Mouse (Mus musculus) C2C12 (cell line): ENCODE results near the gene Jazf1. TPM values are rescaled to one million over a fixed set of nuclear protein-coding genes. Genes with fewer than 3 reads are reported as not detected.

Experiments used
- H3K27me3 ChIP-seq: one replicate; pipeline ENCODE4 v1.6.1; 2011; ENCODE audit not compliant: control insufficient read depth, insufficient read depth, insufficient read length
- H3K36me3 ChIP-seq: one replicate; pipeline ENCODE4 v1.6.1; 2011; ENCODE audit not compliant: control insufficient read depth, insufficient read depth
- H3K4me3 ChIP-seq: one replicate; pipeline ENCODE4 v1.5.1; 2011; ENCODE audit warnings: mild to moderate bottlenecking, control low read depth; ENCODE audit not compliant: poor library complexity, insufficient read depth, severe bottlenecking
- H3K79me2 ChIP-seq: one replicate; pipeline ENCODE4 v1.6.1; 2011; ENCODE audit not compliant: control insufficient read depth, insufficient read depth
- H3K79me3 ChIP-seq: one replicate; pipeline ENCODE4 v1.6.1; 2011; ENCODE audit warnings: low read depth, control low read depth
- H3ac ChIP-seq: one replicate; pipeline ENCODE3; 2011; ENCODE audit warnings: low read depth; ENCODE audit not compliant: control insufficient read depth, insufficient read length
- CEBPB ChIP-seq: IDR thresholded peaks from one replicate; pipeline ENCODE4 v1.6.1; 2011; ENCODE audit warnings: low read depth, mild to moderate bottlenecking, control low read depth, moderate library complexity
- CTCF ChIP-seq: IDR thresholded peaks from one replicate; pipeline ENCODE4 v1.5.1; 2011; ENCODE audit not compliant: control insufficient read depth, insufficient read depth, insufficient read length
- FOSL1 ChIP-seq: IDR thresholded peaks from one replicate; pipeline ENCODE4 v1.8.0; 2011; ENCODE audit warnings: mild to moderate bottlenecking, low read length; ENCODE audit not compliant: poor library complexity, insufficient read depth, severe bottlenecking
- MAX ChIP-seq: IDR thresholded peaks from one replicate; pipeline ENCODE4 v1.6.1; 2011; ENCODE audit warnings: mild to moderate bottlenecking, control low read depth
- MYOD1 ChIP-seq: IDR thresholded peaks from one replicate; pipeline ENCODE4 v1.6.1; 2011; ENCODE audit warnings: low read depth; ENCODE audit not compliant: control insufficient read depth, insufficient read length
- MYOG ChIP-seq: IDR thresholded peaks from one replicate; pipeline ENCODE4 v1.6.1; 2011; ENCODE audit not compliant: control insufficient read depth, insufficient read length; ENCODE audit errors: extremely low read depth
- USF1 ChIP-seq: IDR thresholded peaks from one replicate; pipeline ENCODE4 v1.6.1; 2011; ENCODE audit warnings: low read depth, mild to moderate bottlenecking, control low read depth, moderate library complexity
- polyA plus RNA-seq: library from polyadenylated mRNA; unstranded; fragments of >200 nt; fragmentation: generic; extraction: Trizol; gene quantifications from one replicate; pipeline ENCODE4 v1.2.1, GENCODE M21; 2012; ENCODE audit warnings: missing spikeins

The Jazf1 gene
- polyA plus RNA-seq, 1 experiment: not detected

DNA sequence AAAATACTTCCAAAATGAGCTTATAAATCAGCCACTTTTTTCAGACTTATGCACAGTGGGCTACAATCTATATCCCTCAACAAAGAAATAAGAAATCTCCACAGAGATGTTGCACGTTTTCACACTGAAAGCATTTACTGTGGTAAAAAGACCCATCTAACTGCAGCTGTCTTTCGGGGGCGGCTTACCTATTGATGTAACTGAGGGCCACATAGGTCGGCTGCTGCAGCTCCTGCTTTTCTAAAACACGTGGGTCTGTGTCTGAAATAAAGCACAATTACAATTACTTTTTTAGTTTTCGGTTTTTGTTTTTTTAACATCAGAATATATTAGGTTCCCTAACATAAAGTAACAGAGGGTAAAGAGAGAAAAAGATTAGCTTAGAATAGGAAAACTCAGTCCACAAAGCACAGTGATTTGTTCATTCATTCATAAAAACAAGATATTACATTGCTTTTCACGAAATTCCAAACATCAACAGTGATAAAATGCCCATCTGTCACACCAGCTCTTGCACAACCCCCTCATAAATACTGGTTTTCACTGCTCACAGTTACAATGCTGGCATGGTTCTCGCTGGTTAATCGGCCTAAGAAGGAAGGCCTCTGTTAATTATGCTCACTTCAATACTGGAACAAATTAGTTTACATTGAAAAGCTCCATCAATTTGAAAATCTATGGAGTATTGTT, 174.5 kb downstream of the Jazf1 start:
- Histone ChIP-seq H3ac (no peak overlapping the region), H3K4me3 (no peak overlapping the region), H3K79me2 (no peaks in the 10 kb centered on the region), H3K27me3 (no peaks in the 10 kb centered on the region), H3K79me3 (no peaks in the 10 kb centered on the region), H3K36me3 (no peaks in the 10 kb centered on the region)
- TF ChIP-seq USF1: no peak
- no peak for TF ChIP-seq FOSL1
- TF ChIP-seq MYOD1: no peak
- TF ChIP-seq MYOG: no peak
- no peak for TF ChIP-seq MAX
- no peak for TF ChIP-seq CTCF
- TF ChIP-seq CEBPB: no peak

DNA sequence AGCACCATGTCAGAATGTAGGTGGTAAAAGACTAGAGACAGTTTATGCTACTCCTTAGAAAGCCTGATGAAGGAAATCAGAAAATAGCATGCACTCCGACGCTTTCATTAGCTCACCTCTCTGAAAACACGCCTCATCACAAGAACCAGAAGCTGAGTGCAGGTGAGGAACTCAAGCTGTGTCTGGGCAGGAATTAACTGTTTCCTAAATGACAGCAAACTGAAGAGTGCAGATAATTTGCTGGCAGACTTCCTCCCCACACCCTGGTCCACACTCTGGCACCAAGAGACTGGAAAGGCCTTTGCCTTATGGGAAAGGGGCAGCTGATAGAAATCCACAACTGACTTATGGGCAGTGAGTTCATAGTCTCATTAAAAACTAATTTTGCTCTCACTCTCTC, 175.5 kb downstream of the Jazf1 start:
- Histone ChIP-seq H3ac (no peak overlapping the region), H3K79me2 (no peaks in the 10 kb centered on the region), H3K27me3 (no peaks in the 10 kb centered on the region), H3K79me3 (no peaks in the 10 kb centered on the region), H3K36me3 (no peaks in the 10 kb centered on the region), H3K4me3 (no peak overlapping the region)
- TF ChIP-seq CEBPB: no peak
- TF ChIP-seq MAX: no peak
- TF ChIP-seq USF1: no peak
- no peak for TF ChIP-seq FOSL1
- TF ChIP-seq MYOG: no peak
- no peak for TF ChIP-seq MYOD1
- no peak for TF ChIP-seq CTCF

DNA sequence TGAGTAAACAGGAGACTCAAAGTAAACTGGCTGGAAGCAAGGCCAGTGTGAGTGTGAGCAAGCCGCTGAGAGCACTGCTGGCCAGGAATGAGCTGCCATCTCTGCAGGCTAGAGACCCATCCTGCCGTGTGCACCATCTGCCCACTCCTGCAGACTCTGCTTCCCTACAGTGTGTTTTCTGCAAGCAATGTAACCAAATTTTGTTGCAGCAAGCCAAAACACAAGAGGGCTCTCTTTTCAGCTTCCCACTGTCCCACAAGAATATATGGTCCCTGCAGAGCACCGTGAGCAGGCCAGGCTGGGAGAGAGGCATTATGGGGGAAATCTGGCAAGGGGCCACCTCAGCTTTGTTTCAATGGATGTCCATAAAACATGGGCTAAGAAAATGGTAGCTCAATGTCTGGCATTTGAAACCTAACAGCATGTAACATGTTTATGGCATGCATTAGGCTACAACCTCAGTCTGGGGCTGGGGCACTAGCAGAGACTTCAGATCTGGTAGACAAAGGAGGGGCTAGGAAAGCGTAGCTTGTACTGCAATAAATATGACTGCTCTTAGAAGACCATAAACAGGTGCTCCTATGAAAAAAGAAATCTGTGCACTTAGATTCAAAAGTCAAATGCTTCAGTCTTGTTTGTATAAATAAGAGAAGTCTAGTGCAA, 180.8 kb downstream of the Jazf1 start:
- TF ChIP-seq MAX (no peak), FOSL1 (no peak), MYOG (no peak), USF1 (no peak), MYOD1 (no peak), CTCF (no peak), CEBPB (no peak)
- Histone ChIP-seq H3K79me3 (no peaks in the 10 kb centered on the region), H3K4me3 (no peak overlapping the region), H3ac (no peak overlapping the region), H3K36me3 (no peaks in the 10 kb centered on the region), H3K79me2 (no peaks in the 10 kb centered on the region), H3K27me3 (no peaks in the 10 kb centered on the region)

DNA sequence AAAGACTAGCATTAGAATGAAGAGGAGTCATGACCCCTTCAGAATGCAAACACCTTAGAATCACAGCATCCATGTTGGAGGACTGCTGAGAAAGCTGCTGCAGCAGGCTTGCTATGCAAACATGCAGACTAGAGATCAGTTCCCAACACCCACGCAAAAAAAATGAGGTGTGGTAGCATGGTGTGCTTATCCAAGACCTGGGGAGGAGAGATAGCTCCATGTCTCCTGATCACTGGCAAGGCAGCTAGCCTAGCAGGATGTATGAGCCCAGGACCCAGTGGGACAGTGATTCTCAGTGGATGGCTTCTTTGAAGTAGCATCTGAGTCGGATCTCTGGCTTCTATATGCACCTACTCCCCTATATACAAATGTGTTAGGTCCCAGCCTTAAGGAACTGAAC, 184.7 kb downstream of the Jazf1 start:
- TF ChIP-seq CEBPB (no peak), USF1 (no peak), MAX (no peak), MYOG (no peak), CTCF (no peak), MYOD1 (no peak), FOSL1 (no peak)
- Histone ChIP-seq H3K79me3 (no peaks in the 10 kb centered on the region), H3ac (no peak overlapping the region), H3K27me3 (no peaks in the 10 kb centered on the region), H3K79me2 (no peaks in the 10 kb centered on the region), H3K36me3 (no peaks in the 10 kb centered on the region), H3K4me3 (no peak overlapping the region)

DNA sequence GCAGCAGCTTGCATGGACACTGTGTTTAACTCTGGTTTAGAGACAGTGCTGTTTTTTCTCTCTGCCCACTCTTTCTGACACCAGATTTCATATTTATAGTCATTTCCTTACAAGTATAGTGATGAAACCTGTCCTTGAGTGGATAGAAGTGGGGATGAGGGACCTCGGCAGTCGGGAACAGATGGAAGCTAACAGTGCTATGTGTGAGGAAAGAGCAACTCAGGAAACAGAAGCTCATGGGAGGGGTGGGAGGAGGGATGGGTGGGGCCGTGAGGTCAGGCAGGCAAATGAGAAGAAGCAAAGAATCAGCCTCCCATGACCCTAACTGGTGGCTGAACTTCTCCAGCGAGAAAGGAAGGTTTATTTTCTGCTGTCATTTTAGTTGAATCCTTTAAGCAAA, 191.3 kb downstream of the Jazf1 start:
- Histone ChIP-seq H3K27me3 (no peaks in the 10 kb centered on the region), H3K79me2 (no peaks in the 10 kb centered on the region), H3K79me3 (no peaks in the 10 kb centered on the region), H3K36me3 (no peaks in the 10 kb centered on the region), H3K4me3 (no peak overlapping the region), H3ac (no peak overlapping the region)
- TF ChIP-seq MYOG (no peak), MAX (no peak), CTCF (no peak), CEBPB (no peak), FOSL1 (no peak), MYOD1 (no peak), USF1 (no peak)
